Mouse (Mus musculus): ENCODE results near the gene Psmb3. TPM values are rescaled to one million over a fixed set of nuclear protein-coding genes. Genes with fewer than 3 reads are reported as not detected.

Gene Psmb3
- polyA plus RNA-seq, 1 experiment from 2014 or later, result 430 TPM

DNA sequence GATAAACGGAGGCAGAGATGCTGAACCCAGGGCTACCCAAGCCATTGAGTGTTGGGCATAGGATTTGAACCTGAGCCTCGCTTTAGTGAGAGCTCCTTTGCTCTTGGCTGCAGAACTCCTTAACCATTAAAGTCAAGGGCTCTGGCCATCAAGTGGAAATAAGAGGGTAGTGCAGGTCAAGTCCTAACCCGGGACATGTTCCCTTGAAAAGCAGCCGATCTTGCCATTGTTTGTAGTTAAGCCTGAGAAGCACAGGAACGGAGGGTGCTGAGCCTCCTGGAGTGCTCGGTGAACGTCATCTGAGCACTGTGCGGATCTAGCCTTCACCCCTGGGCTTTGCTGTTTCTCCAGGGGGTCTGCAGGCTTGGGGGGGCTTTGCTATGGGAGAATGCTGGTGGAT, 25.4 kb upstream of the Psmb3 start:
- Histone ChIP-seq H3K4me3 (ENCODE audit: control insufficient read depth in 1 of 2, insufficient read depth in 1 of 2, low read depth in 1 of 2, low read length in 2 of 2) (no peak overlapping the region), H3K9ac (ENCODE audit: low read length) (no peak overlapping the region), H3K9me3 (ENCODE audit: control insufficient read depth, low read length) (no peaks in the 10 kb centered on the region), H3K27ac (replicated peaks in 1 of 2; ENCODE audit: control insufficient read depth in 1 of 2, insufficient read depth in 1 of 2, low read depth in 2 of 2, low read length in 2 of 2) (no peak overlapping the region), H3K4me2 (ENCODE audit: low read length) (no peak overlapping the region), H3K27me3 (ENCODE audit: control insufficient read depth, insufficient read depth, low read length) (no peaks in the 10 kb centered on the region), H3K4me1 (ENCODE audit: control insufficient read depth in 2 of 2, insufficient read depth in 2 of 2, low read length in 2 of 2) (peaks cover 5 to 10% of the 10 kb centered on the region in 2 experiments; a peak in 3 of 4 replicates), H3K36me3 (ENCODE audit: control insufficient read depth, insufficient read depth, low read length) (peaks cover 100% of the 10 kb centered on the region)
- 69% methylated on average over 8 of the region's 8 CpGs for WGBS
- ATAC-seq (ENCODE audit: insufficient number of reproducible peaks, insufficient read depth, low FRiP score, low read depth), result no peak

DNA sequence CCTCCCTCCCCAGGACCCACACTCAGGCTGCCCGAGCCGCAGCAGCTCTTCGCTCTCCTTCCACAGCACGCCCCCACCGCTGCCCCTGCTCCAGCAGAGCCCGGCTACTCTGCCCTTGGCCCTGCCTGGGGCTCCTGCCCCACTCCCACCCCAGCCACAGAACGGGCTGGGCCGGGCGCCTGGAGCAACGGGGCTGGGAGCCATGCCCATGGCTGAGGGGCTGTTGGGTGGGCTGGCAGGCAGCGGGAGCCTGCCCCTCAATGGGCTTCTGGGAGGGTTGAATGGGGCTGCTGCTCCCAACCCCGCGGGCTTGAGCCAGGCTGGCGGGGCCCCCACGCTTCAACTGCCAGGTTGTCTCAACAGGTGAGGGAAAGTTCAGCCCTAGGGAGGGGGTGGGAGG, 24.9 kb upstream of the Psmb3 start:
- Histone ChIP-seq H3K9me3 (ENCODE audit: control insufficient read depth, low read length) (no peaks in the 10 kb centered on the region), H3K9ac (ENCODE audit: low read length) (no peak overlapping the region), H3K4me1 (ENCODE audit: control insufficient read depth in 2 of 2, insufficient read depth in 2 of 2, low read length in 2 of 2) (peaks cover 5 to 10% of the 10 kb centered on the region in 2 experiments; a peak in 3 of 4 replicates), H3K4me2 (ENCODE audit: low read length) (no peak overlapping the region), H3K27me3 (ENCODE audit: control insufficient read depth, insufficient read depth, low read length) (no peaks in the 10 kb centered on the region), H3K4me3 (ENCODE audit: control insufficient read depth in 1 of 2, insufficient read depth in 1 of 2, low read depth in 1 of 2, low read length in 2 of 2) (no peak overlapping the region), H3K27ac (replicated peaks in 1 of 2; ENCODE audit: control insufficient read depth in 1 of 2, insufficient read depth in 1 of 2, low read depth in 2 of 2, low read length in 2 of 2) (no peak overlapping the region), H3K36me3 (ENCODE audit: control insufficient read depth, insufficient read depth, low read length) (peaks cover 98% of the 10 kb centered on the region)
- ATAC-seq (ENCODE audit: insufficient number of reproducible peaks, insufficient read depth, low FRiP score, low read depth), result no peak
- WGBS, result 91% methylated on average over 15 of the region's 15 CpGs

- 0 out of 4 replicates have a peak overlapping the region, but pooled peaks of 1 of the 2 experiments have one; percentile 9 for H3K27ac ChIP-seq (replicated peaks in 1 of 2; ENCODE audit: control insufficient read depth in 1 of 2, insufficient read depth in 1 of 2, low read depth in 2 of 2, low read length in 2 of 2)
- H3K4me2 ChIP-seq (ENCODE audit: low read length), result no peak overlapping the region
- H3K27me3 ChIP-seq (ENCODE audit: control insufficient read depth, insufficient read depth, low read length), result no peaks in the 10 kb centered on the region
- ATAC-seq (ENCODE audit: insufficient number of reproducible peaks, insufficient read depth, low FRiP score, low read depth), result 0 out of 2 replicates have a peak, but pooled peaks have one; percentile 35
- WGBS, result 76% methylated on average over 10 of the region's 12 CpGs
- no peak overlapping the region for H3K9ac ChIP-seq (ENCODE audit: low read length)
- no peak overlapping the region for H3K4me3 ChIP-seq (ENCODE audit: control insufficient read depth in 1 of 2, insufficient read depth in 1 of 2, low read depth in 1 of 2, low read length in 2 of 2)
- H3K4me1 ChIP-seq (ENCODE audit: control insufficient read depth in 2 of 2, insufficient read depth in 2 of 2, low read length in 2 of 2), result peaks cover 8 to 12% of the 10 kb centered on the region in 2 experiments; a peak in 3 of 4 replicates
- H3K9me3 ChIP-seq (ENCODE audit: control insufficient read depth, low read length), result no peaks in the 10 kb centered on the region
- H3K36me3 ChIP-seq (ENCODE audit: control insufficient read depth, insufficient read depth, low read length), result peaks cover 78% of the 10 kb centered on the region
Observed at GRCm38 (mm10) chr11:97680430-97680829, 22.8 kb upstream of the Psmb3 start.

- no peak overlapping the region for H3K27ac ChIP-seq (replicated peaks in 1 of 2; ENCODE audit: control insufficient read depth in 1 of 2, insufficient read depth in 1 of 2, low read depth in 2 of 2, low read length in 2 of 2)
- H3K4me1 ChIP-seq (ENCODE audit: control insufficient read depth in 2 of 2, insufficient read depth in 2 of 2, low read length in 2 of 2), result peaks cover 16 to 21% of the 10 kb centered on the region in 2 experiments
- H3K27me3 ChIP-seq (ENCODE audit: control insufficient read depth, insufficient read depth, low read length), result no peaks in the 10 kb centered on the region
- H3K9me3 ChIP-seq (ENCODE audit: control insufficient read depth, low read length), result no peaks in the 10 kb centered on the region
- no peak overlapping the region for H3K9ac ChIP-seq (ENCODE audit: low read length)
- WGBS, result 54% methylated on average over 6 of the region's 6 CpGs
- no peak overlapping the region for H3K4me3 ChIP-seq (ENCODE audit: control insufficient read depth in 1 of 2, insufficient read depth in 1 of 2, low read depth in 1 of 2, low read length in 2 of 2)
- H3K36me3 ChIP-seq (ENCODE audit: control insufficient read depth, insufficient read depth, low read length), result peaks cover 56% of the 10 kb centered on the region
- H3K4me2 ChIP-seq (ENCODE audit: low read length), result no peak overlapping the region
- no peak for ATAC-seq (ENCODE audit: insufficient number of reproducible peaks, insufficient read depth, low FRiP score, low read depth)
Observed at GRCm38 (mm10) chr11:97682504-97683055, 20.6 kb upstream of the Psmb3 start.

GRCm38 (mm10) chr11:97684063-97684680, 19.0 kb upstream of the Psmb3 start:
- peaks cover 48% of the 10 kb centered on the region for H3K36me3 ChIP-seq (ENCODE audit: control insufficient read depth, insufficient read depth, low read length)
- no peak for ATAC-seq (ENCODE audit: insufficient number of reproducible peaks, insufficient read depth, low FRiP score, low read depth)

GRCm38 (mm10) chr11:97684766-97685165, 18.4 kb upstream of the Psmb3 start:
- no peaks in the 10 kb centered on the region for H3K27me3 ChIP-seq (ENCODE audit: control insufficient read depth, insufficient read depth, low read length)
- H3K27ac ChIP-seq (replicated peaks in 1 of 2; ENCODE audit: control insufficient read depth in 1 of 2, insufficient read depth in 1 of 2, low read depth in 2 of 2, low read length in 2 of 2), result peak overlapping the region in 1 of 2 experiments; percentile 58; a peak in 2 of 4 replicates
- peaks cover 48% of the 10 kb centered on the region for H3K36me3 ChIP-seq (ENCODE audit: control insufficient read depth, insufficient read depth, low read length)
- no peaks in the 10 kb centered on the region for H3K9me3 ChIP-seq (ENCODE audit: control insufficient read depth, low read length)
- 37% methylated on average over 7 of the region's 7 CpGs for WGBS
- ATAC-seq (ENCODE audit: insufficient number of reproducible peaks, insufficient read depth, low FRiP score, low read depth), result no peak
- no peak overlapping the region for H3K4me3 ChIP-seq (ENCODE audit: control insufficient read depth in 1 of 2, insufficient read depth in 1 of 2, low read depth in 1 of 2, low read length in 2 of 2)
- H3K4me2 ChIP-seq (ENCODE audit: low read length), result peak overlapping the region; percentile 73; the same call in 1 of the 2 replicates
- H3K9ac ChIP-seq (ENCODE audit: low read length), result peak overlapping the region; percentile 30; the same call in 1 of the 2 replicates
- H3K4me1 ChIP-seq (ENCODE audit: control insufficient read depth in 2 of 2, insufficient read depth in 2 of 2, low read length in 2 of 2), result peaks cover 16 to 21% of the 10 kb centered on the region in 2 experiments

More at GRCm38 (mm10) chr11:97684063-97684680, 19.0 kb upstream of the Psmb3 start:
- H3K9ac ChIP-seq (ENCODE audit: low read length), result no peak overlapping the region
- no peaks in the 10 kb centered on the region for H3K9me3 ChIP-seq (ENCODE audit: control insufficient read depth, low read length)
- H3K4me3 ChIP-seq (ENCODE audit: control insufficient read depth in 1 of 2, insufficient read depth in 1 of 2, low read depth in 1 of 2, low read length in 2 of 2), result no peak overlapping the region
- 75% methylated on average over 6 of the region's 6 CpGs for WGBS
- no peak overlapping the region for H3K4me2 ChIP-seq (ENCODE audit: low read length)
- H3K4me1 ChIP-seq (ENCODE audit: control insufficient read depth in 2 of 2, insufficient read depth in 2 of 2, low read length in 2 of 2), result peaks cover 16 to 21% of the 10 kb centered on the region in 2 experiments
- H3K27me3 ChIP-seq (ENCODE audit: control insufficient read depth, insufficient read depth, low read length), result no peaks in the 10 kb centered on the region
- H3K27ac ChIP-seq (replicated peaks in 1 of 2; ENCODE audit: control insufficient read depth in 1 of 2, insufficient read depth in 1 of 2, low read depth in 2 of 2, low read length in 2 of 2), result no peak overlapping the region

DNA sequence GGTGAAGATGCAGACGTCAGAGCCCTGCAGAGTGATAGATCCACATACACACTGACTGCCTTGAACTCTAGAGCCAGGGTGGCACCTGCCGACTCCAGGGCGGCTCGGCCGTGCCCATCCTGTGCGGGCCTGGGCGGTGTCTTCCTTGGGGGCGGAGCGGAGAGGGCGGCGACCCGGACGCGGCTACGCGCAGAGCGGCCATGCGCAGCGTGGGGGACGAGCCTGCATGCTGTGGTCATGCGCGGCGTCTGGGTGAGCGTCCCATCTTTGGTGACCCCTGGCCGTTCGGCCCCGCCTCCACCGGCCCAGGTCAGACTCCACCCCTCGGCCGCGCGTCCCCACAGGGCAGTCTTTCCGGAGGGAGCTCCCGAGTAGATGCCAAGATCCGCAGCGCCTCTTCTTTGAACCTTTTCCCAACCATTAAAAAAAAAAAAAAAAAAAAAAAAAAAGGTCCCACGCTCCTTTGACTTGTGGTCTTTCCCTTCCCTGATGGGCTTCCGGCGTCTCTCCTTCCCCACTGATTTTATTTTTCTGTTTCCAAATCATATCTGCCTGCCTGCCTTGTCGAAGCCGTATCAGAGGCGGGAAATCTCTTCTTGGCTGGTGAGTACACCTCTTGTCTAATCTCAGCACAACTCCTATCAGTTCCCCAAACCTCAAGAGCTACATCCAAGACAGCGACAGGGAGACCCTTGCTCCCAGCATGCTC, 17.4 kb upstream of the Psmb3 start, which contains the start of gene Cisd3:
TSS of gene Cisd3 (plus strand) at position 214 of the 709 bp plus-strand sequence.
- Histone ChIP-seq H3K36me3 (ENCODE audit: control insufficient read depth, insufficient read depth, low read length) (peaks cover 48% of the 10 kb centered on the region), H3K4me1 (ENCODE audit: control insufficient read depth in 2 of 2, insufficient read depth in 2 of 2, low read length in 2 of 2) (peaks cover 11 to 12% of the 10 kb centered on the region in 2 experiments), H3K9ac (ENCODE audit: low read length) (peak within 1 kb of the TSS; percentile 70), H3K9me3 (ENCODE audit: control insufficient read depth, low read length) (no peaks in the 10 kb centered on the region), H3K4me2 (ENCODE audit: low read length) (peak within 1 kb of the TSS; percentile 73), H3K27ac (replicated peaks in 1 of 2; ENCODE audit: control insufficient read depth in 1 of 2, insufficient read depth in 1 of 2, low read depth in 2 of 2, low read length in 2 of 2) (peak within 1 kb of the TSS; percentile 48 to 58), H3K4me3 (ENCODE audit: control insufficient read depth in 1 of 2, insufficient read depth in 1 of 2, low read depth in 1 of 2, low read length in 2 of 2) (peak within 1 kb of the TSS; percentile 34 to 39), H3K27me3 (ENCODE audit: control insufficient read depth, insufficient read depth, low read length) (no peaks in the 10 kb centered on the region)
- ATAC-seq (ENCODE audit: insufficient number of reproducible peaks, insufficient read depth, low FRiP score, low read depth), result peak; percentile 84
- WGBS, result under 1% methylated on average over 43 of the region's 43 CpGs

Data from heart, embryonic 14.5 days (tissue).